Mouse (Mus musculus): ENCODE measurements around the gene Mul1.

Gene Mul1

GRCm38 (mm10) chr4:138440062-138440461, 5.6 kb downstream of the Mul1 start:
- DNase-seq (ENCODE audit: low read depth, low spot score) = no peak

- DNase-seq (ENCODE audit: low read depth, low spot score) = no peak
Measured at GRCm38 (mm10) chr4:138444941-138445340, 10.5 kb downstream of the Mul1 start.

GRCm38 (mm10) chr4:138446981-138447380, 12.5 kb downstream of the Mul1 start:
- no peak for DNase-seq (ENCODE audit: low read depth, low spot score)

- peak; percentile 87 for DNase-seq (ENCODE audit: low read depth, low spot score)
Measured at GRCm38 (mm10) chr4:138447387-138447786, 12.9 kb downstream of the Mul1 start.

- DNase-seq (ENCODE audit: low read depth, low spot score) = no peak
Measured at GRCm38 (mm10) chr4:138447827-138448602, 13.5 kb downstream of the Mul1 start.

- no peak for DNase-seq (ENCODE audit: low read depth, low spot score)
Measured at GRCm38 (mm10) chr4:138448872-138449615, 14.6 kb downstream of the Mul1 start.

GRCm38 (mm10) chr4:138449636-138450314, 15.3 kb downstream of the Mul1 start:
- no peak for DNase-seq (ENCODE audit: low read depth, low spot score)

GRCm38 (mm10) chr4:138452306-138453096, 18.0 kb downstream of the Mul1 start:
- no peak for DNase-seq (ENCODE audit: low read depth, low spot score)

- DNase-seq (ENCODE audit: low read depth, low spot score) = no peak
Measured at GRCm38 (mm10) chr4:138453097-138453752, 18.8 kb downstream of the Mul1 start.

GRCm38 (mm10) chr4:138453753-138454570, 19.5 kb downstream of the Mul1 start, which contains the start of gene Camk2n1:
Gene Camk2n1, plus strand, starts transcription at chr4:138454314.
- DNase-seq (ENCODE audit: low read depth, low spot score) = no peak

- DNase-seq (ENCODE audit: low read depth, low spot score) = no peak
Measured at GRCm38 (mm10) chr4:138454571-138455140, 20.2 kb downstream of the Mul1 start.

- DNase-seq (ENCODE audit: low read depth, low spot score) = no peak
Measured at GRCm38 (mm10) chr4:138455141-138455955, 20.9 kb downstream of the Mul1 start.

GRCm38 (mm10) chr4:138455956-138456341, 21.5 kb downstream of the Mul1 start:
- no peak for DNase-seq (ENCODE audit: low read depth, low spot score)

- DNase-seq (ENCODE audit: low read depth, low spot score) = no peak
Measured at GRCm38 (mm10) chr4:138456536-138456935, 22.1 kb downstream of the Mul1 start.

GRCm38 (mm10) chr4:138457091-138457490, 22.6 kb downstream of the Mul1 start:
- DNase-seq (ENCODE audit: low read depth, low spot score) = no peak

- DNase-seq (ENCODE audit: low read depth, low spot score) = no peak
Measured at GRCm38 (mm10) chr4:138458171-138458570, 23.7 kb downstream of the Mul1 start.

- DNase-seq (ENCODE audit: low read depth, low spot score) = no peak
Measured at GRCm38 (mm10) chr4:138458735-138459440, 24.4 kb downstream of the Mul1 start.

- DNase-seq (ENCODE audit: low read depth, low spot score) = no peak
Measured at GRCm38 (mm10) chr4:138459775-138460174, 25.3 kb downstream of the Mul1 start.

Data from 3T3-L1 (cell line).